Mouse (Mus musculus) spleen, adult 2 months (tissue): Measurements from ENCODE around the gene Car10. TPM values are rescaled to one million over a fixed set of nuclear protein-coding genes. Genes with fewer than 3 reads are reported as not detected.

ENCODE experiments used
- DNase-seq, 2 experiments: peaks; one replicate each; pipeline versions ENCODE4 v3.0.0 to v3.0.0-alpha.2; 2012 to 2021; ENCODE audit warnings: low spot score in 2 of 2, low read depth in 1 of 2
- H3K27ac ChIP-seq: fragments of 200-500 bp; 2 replicates; pipeline ENCODE4 v1.5.1; 2012; ENCODE audit warnings: low read length, inconsistent platforms; ENCODE audit not compliant: insufficient read depth
- H3K27me3 ChIP-seq: fragments of 200-500 bp; 2 replicates; pipeline ENCODE4 v1.6.1; 2012; ENCODE audit warnings: mild to moderate bottlenecking, moderate library complexity, low read length, inconsistent platforms; ENCODE audit not compliant: control insufficient read depth, insufficient read depth
- H3K36me3 ChIP-seq: fragments of 200-500 bp; 2 replicates; pipeline ENCODE4 v1.6.1; 2012; ENCODE audit warnings: mild to moderate bottlenecking, low read length, inconsistent platforms; ENCODE audit not compliant: control insufficient read depth, insufficient read depth
- H3K4me1 ChIP-seq: fragments of 200-500 bp; 2 replicates; pipeline ENCODE4 v1.6.1; 2011; ENCODE audit warnings: inconsistent platforms; ENCODE audit not compliant: control insufficient read depth, insufficient read depth, insufficient read length
- H3K4me3 ChIP-seq: fragments of 200-500 bp; 2 replicates; pipeline ENCODE4 v1.5.1; 2011; ENCODE audit warnings: mild to moderate bottlenecking, inconsistent platforms; ENCODE audit not compliant: insufficient read depth, insufficient read length; ENCODE audit errors: extremely low read depth
- CTCF ChIP-seq: fragments of 200-500 bp; IDR thresholded peaks from 2 replicates; pipeline ENCODE4 v1.5.1; 2011; ENCODE audit warnings: mild to moderate bottlenecking, inconsistent platforms; ENCODE audit not compliant: insufficient read depth, insufficient read length, insufficient replicate concordance; ENCODE audit errors: extremely low read depth
- POLR2A ChIP-seq: fragments of 200-500 bp; IDR thresholded peaks from 2 replicates; pipeline ENCODE4 v1.6.1; 2011; ENCODE audit warnings: low read depth, low read length, inconsistent platforms
- WGBS: fragments of 180-500 bp; shearing (Covaris S2); methylation state at CpG from one replicate; pipeline ENCODE4 v1.1.7; 2018; 5-methylcytosine and 5-hydroxymethylcytosine counted together
- polyA plus RNA-seq: library from polyadenylated mRNA; depleted of rRNA; stranded (reverse); fragments of >200 nt; gene quantifications from 2 replicates; pipeline ENCODE4 v1.2.3, GENCODE M21; 2012

Gene Car10
- polyA plus RNA-seq, 1 experiment, result not detected

DNA sequence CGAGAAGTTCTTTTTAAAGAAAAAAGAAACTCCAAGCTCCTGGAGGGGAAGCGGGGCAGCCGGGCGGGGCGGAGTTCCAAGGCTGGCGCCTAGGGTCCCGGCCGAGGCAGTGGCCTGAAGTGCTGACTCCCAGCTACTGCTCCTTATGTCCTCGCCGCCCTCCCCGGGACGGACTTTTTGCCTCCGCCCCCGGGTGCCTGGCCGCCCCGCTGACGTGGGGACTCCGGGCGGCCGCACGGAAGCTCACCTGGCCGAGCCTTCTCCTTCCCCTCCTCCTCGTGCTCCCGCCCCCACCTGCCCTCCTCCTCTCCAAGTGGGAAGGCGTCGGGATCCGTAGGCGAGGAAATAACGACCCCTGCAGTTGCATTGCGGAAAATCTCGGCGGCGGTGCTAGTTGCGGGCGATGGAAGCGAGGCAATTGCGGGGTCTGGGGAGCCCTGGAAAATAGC, 1.1 kb downstream of the Car10 start:
- no peak for DNase-seq
- Histone ChIP-seq H3K36me3 (no peaks in the 10 kb centered on the region), H3K4me3 (no peak overlapping the region), H3K27me3 (peaks cover 15% of the 10 kb centered on the region), H3K4me1 (peaks cover 2% of the 10 kb centered on the region; the same call in 1 of the 2 replicates), H3K27ac (no peak overlapping the region)
- TF ChIP-seq CTCF, result no peak
- TF ChIP-seq POLR2A, result no peak
- WGBS, result 5% methylated on average over 37 of the region's 37 CpGs

- no peak overlapping the region for H3K27ac ChIP-seq
- H3K4me3 ChIP-seq, result no peak overlapping the region
- no peak for DNase-seq
- no peaks in the 10 kb centered on the region for H3K36me3 ChIP-seq
- no peak for TF ChIP-seq POLR2A
- TF ChIP-seq CTCF, result no peak
- H3K27me3 ChIP-seq, result peaks cover 15% of the 10 kb centered on the region
- peaks cover 2% of the 10 kb centered on the region; the same call in 1 of the 2 replicates for H3K4me1 ChIP-seq
- WGBS, result 8% methylated on average over 53 of the region's 53 CpGs
Measured at GRCm38 (mm10) chr11:93099431-93100370, 1.9 kb downstream of the Car10 start.

GRCm38 (mm10) chr11:93100606-93101005, 2.8 kb downstream of the Car10 start:
- 6% methylated on average over 6 of the region's 6 CpGs for WGBS
- Histone ChIP-seq H3K4me1 (peaks cover 2% of the 10 kb centered on the region; the same call in 1 of the 2 replicates), H3K27me3 (peaks cover 15% of the 10 kb centered on the region), H3K4me3 (no peak overlapping the region), H3K36me3 (no peaks in the 10 kb centered on the region), H3K27ac (no peak overlapping the region)
- DNase-seq, result no peak
- TF ChIP-seq POLR2A, result no peak
- TF ChIP-seq CTCF, result no peak

DNA sequence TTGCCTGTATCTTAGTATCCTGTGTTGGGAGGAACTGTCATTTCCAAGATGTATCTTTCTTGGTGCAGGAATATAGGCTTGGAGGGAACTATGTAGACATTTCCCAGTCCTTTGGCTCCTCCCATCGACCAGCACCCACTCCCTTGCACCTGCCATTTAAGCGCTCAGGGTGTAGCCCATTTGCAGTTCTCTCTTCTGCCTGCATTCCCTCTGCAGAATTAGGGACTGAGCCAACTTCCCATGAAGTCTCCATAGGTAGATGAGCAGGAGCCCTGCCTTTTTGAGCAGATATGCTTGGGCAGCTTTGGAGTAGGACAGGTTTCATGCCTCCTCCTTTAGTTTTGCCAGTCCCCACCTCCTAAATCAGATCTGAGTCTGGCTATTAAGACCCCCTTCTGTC, 3.3 kb downstream of the Car10 start:
- H3K4me1 ChIP-seq, result peaks cover 2% of the 10 kb centered on the region; the same call in 1 of the 2 replicates
- no peaks in the 10 kb centered on the region for H3K36me3 ChIP-seq
- TF ChIP-seq CTCF (no peak), POLR2A (no peak)
- no peak overlapping the region for H3K4me3 ChIP-seq
- DNase-seq, result no peak
- H3K27me3 ChIP-seq, result peaks cover 15% of the 10 kb centered on the region
- H3K27ac ChIP-seq, result no peak overlapping the region
- WGBS, result 8% methylated on average over 2 of the region's 2 CpGs

DNA sequence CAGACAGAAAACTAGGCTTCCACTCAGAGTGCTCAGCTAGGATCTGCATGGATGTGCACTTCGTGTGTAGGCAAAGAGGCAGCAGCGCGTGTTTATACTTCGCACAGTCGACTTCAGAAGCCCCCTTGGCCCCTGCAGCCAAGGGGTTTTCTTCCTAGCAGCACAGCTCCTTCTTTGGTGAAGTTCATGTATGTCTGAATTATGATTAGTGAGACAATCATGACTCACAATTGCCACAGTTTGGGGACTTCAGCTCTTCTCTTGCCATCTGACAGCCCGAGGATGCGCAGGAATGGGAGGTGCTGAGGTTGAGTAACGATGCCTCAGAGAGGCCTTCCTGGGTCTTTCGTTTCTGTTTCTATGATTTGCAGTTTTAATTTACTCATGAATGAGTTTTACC, 4.5 kb downstream of the Car10 start:
- Histone ChIP-seq H3K4me1 (peaks cover 2% of the 10 kb centered on the region; the same call in 1 of the 2 replicates), H3K27me3 (peaks cover 15% of the 10 kb centered on the region), H3K4me3 (no peak overlapping the region), H3K27ac (no peak overlapping the region), H3K36me3 (no peaks in the 10 kb centered on the region)
- 86% methylated on average over 9 of the region's 9 CpGs for WGBS
- no peak for DNase-seq
- no peak for TF ChIP-seq POLR2A
- TF ChIP-seq CTCF, result no peak

- no peaks in the 10 kb centered on the region for H3K36me3 ChIP-seq
- no peak overlapping the region for H3K4me3 ChIP-seq
- DNase-seq, result no peak
- WGBS, result 67% methylated on average over 3 of the region's 3 CpGs
- TF ChIP-seq CTCF, result no peak
- TF ChIP-seq POLR2A, result no peak
- H3K27ac ChIP-seq, result no peak overlapping the region
- H3K4me1 ChIP-seq, result peaks cover 2% of the 10 kb centered on the region; the same call in 1 of the 2 replicates
- H3K27me3 ChIP-seq, result peaks cover 13% of the 10 kb centered on the region
Measured at GRCm38 (mm10) chr11:93103101-93103815, 5.4 kb downstream of the Car10 start.

DNA sequence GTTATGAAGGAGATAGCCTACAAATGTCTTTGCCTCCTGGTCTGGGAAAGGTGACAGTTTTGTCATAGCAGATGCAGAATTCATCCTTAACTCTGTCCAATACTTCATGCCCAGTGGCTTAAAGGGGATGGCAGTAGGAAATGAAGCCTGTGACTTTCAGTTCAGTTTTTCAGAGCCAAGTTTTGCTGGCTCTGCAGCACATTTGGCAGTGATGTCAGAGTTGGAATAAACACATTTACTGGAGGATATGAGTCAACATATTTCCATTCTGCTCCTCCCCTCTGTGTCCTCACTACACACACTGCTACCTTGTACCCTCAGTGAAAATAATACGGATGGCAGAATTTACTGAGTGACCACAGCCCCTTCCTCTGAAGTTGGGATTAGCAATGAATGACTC, 11.6 kb downstream of the Car10 start:
- Histone ChIP-seq H3K27me3 (no peaks in the 10 kb centered on the region), H3K4me3 (no peak overlapping the region), H3K4me1 (no peaks in the 10 kb centered on the region), H3K27ac (no peak overlapping the region), H3K36me3 (no peaks in the 10 kb centered on the region)
- TF ChIP-seq CTCF, result no peak
- TF ChIP-seq POLR2A, result no peak
- 42% methylated on average over 1 of the region's 1 CpGs for WGBS
- no peak for DNase-seq
